Mouse (Mus musculus) limb, embryonic 10.5 days (tissue): ENCODE measurements at regions not wholly inside any gene's neighbourhood (a gene's known extent, or its start where the extent isn't known, plus 50 kb on each side); places are given as distances from the start of the nearest gene placed in this dataset.

Experiments used
- DNase-seq: peaks from one replicate; pipeline ENCODE4 v3.0.0-alpha.2; 2017; ENCODE audit warnings: low spot score
- H3K27ac ChIP-seq: fragments of 300-500 bp; sonication (generic); 2 replicates; pipeline ENCODE4 v1.5.1; 2016; ENCODE audit warnings: mild to moderate bottlenecking
- H3K27me3 ChIP-seq: fragments of 300-500 bp; sonication (generic); 2 replicates; pipeline ENCODE4 v1.6.1; 2016; ENCODE audit warnings: low read depth, mild to moderate bottlenecking; ENCODE audit not compliant: poor library complexity, severe bottlenecking
- H3K36me3 ChIP-seq: fragments of 300-500 bp; sonication (generic); 2 replicates; pipeline ENCODE4 v1.6.1; 2016; ENCODE audit warnings: mild to moderate bottlenecking, moderate library complexity
- H3K4me1 ChIP-seq: fragments of 300-500 bp; sonication (generic); 2 replicates; pipeline ENCODE4 v1.6.1; 2016
- H3K4me3 ChIP-seq: fragments of 300-500 bp; sonication (generic); 2 replicates; pipeline ENCODE4 v1.5.1; 2016; ENCODE audit warnings: mild to moderate bottlenecking, moderate library complexity
- H3K9me3 ChIP-seq: fragments of 300-500 bp; sonication (generic); replicated peaks from 2 replicates; pipeline ENCODE4 v1.6.1; 2016; ENCODE audit warnings: mild to moderate bottlenecking
- WGBS: fragments of 180-500 bp; shearing (Covaris S2); methylation state at CpG from one replicate; pipeline ENCODE4 v1.1.7; 2016; 5-methylcytosine and 5-hydroxymethylcytosine counted together

DNA sequence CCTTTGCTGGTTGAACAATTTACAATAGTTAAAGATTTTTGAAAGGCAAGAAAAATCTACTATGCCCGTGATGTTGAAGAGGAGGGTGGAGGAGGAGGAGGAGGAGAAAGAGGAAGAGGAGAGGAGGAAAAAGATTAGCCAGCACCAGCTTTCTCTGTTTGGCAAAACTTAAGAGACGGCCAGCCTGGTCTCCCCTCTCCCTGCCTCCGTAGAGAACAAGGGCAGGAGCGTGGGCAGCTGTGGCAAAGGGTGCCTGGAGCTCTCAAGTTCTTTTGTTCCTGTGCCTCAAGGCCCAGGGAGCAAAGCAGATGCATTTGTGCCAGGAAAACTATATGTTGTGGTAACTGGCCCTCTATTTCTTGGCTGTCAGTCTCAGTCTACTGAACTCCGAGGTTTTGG is 202.5 kb upstream of the Daam1 start:
- H3K9me3 ChIP-seq = no peaks in the 10 kb centered on the region
- H3K27me3 ChIP-seq = no peaks in the 10 kb centered on the region
- DNase-seq = no peak
- WGBS = 83% methylated on average over 5 of the region's 5 CpGs
- H3K36me3 ChIP-seq = no peaks in the 10 kb centered on the region
- H3K27ac ChIP-seq = 0 out of 2 replicates have a peak overlapping the region, but pooled peaks have one; percentile 30
- peaks cover 26% of the 10 kb centered on the region for H3K4me1 ChIP-seq
- H3K4me3 ChIP-seq = no peak overlapping the region

- Histone ChIP-seq H3K27ac (no peak overlapping the region), H3K9me3 (no peaks in the 10 kb centered on the region), H3K4me3 (no peak overlapping the region), H3K4me1 (peaks cover 26% of the 10 kb centered on the region), H3K36me3 (no peaks in the 10 kb centered on the region), H3K27me3 (no peaks in the 10 kb centered on the region)
- DNase-seq = no peak
- 92% methylated on average over 10 of the region's 10 CpGs for WGBS
Measured at GRCm38 (mm10) chr12:71628796-71629195, 202.1 kb upstream of the Daam1 start.

DNA sequence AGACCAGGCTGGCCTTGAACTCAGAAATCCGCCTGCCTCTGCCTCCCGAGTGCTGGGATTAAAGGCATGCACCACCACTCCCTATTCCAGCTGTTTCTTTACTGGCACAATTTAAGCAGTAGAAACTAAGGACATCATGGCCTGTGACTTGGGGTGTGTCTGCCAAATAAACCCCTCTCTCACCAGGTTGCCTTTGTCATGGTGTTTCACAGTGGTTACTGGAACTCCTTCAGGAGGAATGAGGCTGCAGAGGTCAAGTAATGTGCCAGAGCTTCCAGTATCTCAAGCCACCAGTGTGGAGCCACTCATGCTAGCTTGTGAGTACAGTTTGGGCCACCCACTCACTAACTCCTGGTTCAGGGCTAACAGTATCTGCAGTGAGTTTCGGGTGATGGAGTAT is 200.5 kb upstream of the Daam1 start:
- Histone ChIP-seq H3K4me3 (no peak overlapping the region), H3K9me3 (no peaks in the 10 kb centered on the region), H3K36me3 (no peaks in the 10 kb centered on the region), H3K27me3 (no peaks in the 10 kb centered on the region), H3K4me1 (peaks cover 13% of the 10 kb centered on the region; the same call in 1 of the 2 replicates), H3K27ac (no peak overlapping the region)
- 86% methylated on average over 3 of the region's 3 CpGs for WGBS
- no peak for DNase-seq

DNA sequence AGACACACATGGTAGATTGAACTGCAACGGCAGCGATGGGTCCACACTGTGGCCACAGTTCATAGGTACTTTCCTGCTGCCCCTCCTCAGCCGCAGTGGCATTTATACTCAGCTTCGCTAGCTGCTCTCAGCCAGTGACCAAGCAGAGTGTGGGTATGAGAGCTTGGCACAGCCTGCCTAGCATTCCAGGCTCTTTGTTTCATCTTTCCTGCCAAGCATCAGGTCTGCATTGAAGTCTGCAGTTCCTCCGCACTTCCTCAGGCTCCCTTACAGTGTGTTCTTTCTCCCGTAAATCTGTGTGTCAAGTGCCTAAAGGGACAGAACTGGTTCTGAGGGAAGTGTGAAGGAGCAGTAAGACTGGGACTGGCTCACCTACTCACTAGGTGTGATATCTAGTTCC is 194.6 kb upstream of the Daam1 start:
- 90% methylated on average over 6 of the region's 6 CpGs for WGBS
- DNase-seq = no peak
- no peak overlapping the region for H3K27ac ChIP-seq

GRCm38 (mm10) chr12:71637248-71637647 is 193.6 kb upstream of the Daam1 start:
- Histone ChIP-seq H3K36me3 (no peaks in the 10 kb centered on the region), H3K4me3 (no peak overlapping the region), H3K27ac (no peak overlapping the region), H3K9me3 (no peaks in the 10 kb centered on the region), H3K27me3 (no peaks in the 10 kb centered on the region), H3K4me1 (0 out of 2 replicates have a peak, but pooled peaks cover 2% of the 10 kb centered on the region)
- no peak for DNase-seq
- 78% methylated on average over 3 of the region's 3 CpGs for WGBS

More for the DNA sequence above, 194.6 kb upstream of the Daam1 start:
- no peaks in the 10 kb centered on the region for H3K4me1 ChIP-seq
- no peaks in the 10 kb centered on the region for H3K36me3 ChIP-seq
- no peaks in the 10 kb centered on the region for H3K9me3 ChIP-seq
- H3K4me3 ChIP-seq = no peak overlapping the region
- H3K27me3 ChIP-seq = no peaks in the 10 kb centered on the region

GRCm38 (mm10) chr12:71638246-71638645 is 192.6 kb upstream of the Daam1 start:
- H3K4me1 ChIP-seq = 0 out of 2 replicates have a peak, but pooled peaks cover 11% of the 10 kb centered on the region
- no peaks in the 10 kb centered on the region for H3K9me3 ChIP-seq
- no peak overlapping the region for H3K4me3 ChIP-seq
- 76% methylated on average over 8 of the region's 8 CpGs for WGBS
- DNase-seq = no peak
- H3K27ac ChIP-seq = no peak overlapping the region
- H3K27me3 ChIP-seq = no peaks in the 10 kb centered on the region
- no peaks in the 10 kb centered on the region for H3K36me3 ChIP-seq

- no peak for DNase-seq
- Histone ChIP-seq H3K4me1 (0 out of 2 replicates have a peak, but pooled peaks cover 11% of the 10 kb centered on the region), H3K36me3 (no peaks in the 10 kb centered on the region), H3K27me3 (no peaks in the 10 kb centered on the region), H3K27ac (no peak overlapping the region; the same call in 1 of the 2 replicates), H3K9me3 (no peaks in the 10 kb centered on the region), H3K4me3 (no peak overlapping the region)
- WGBS = 70% methylated on average over 10 of the region's 10 CpGs
Measured at GRCm38 (mm10) chr12:71640058-71640501, 190.8 kb upstream of the Daam1 start.

DNA sequence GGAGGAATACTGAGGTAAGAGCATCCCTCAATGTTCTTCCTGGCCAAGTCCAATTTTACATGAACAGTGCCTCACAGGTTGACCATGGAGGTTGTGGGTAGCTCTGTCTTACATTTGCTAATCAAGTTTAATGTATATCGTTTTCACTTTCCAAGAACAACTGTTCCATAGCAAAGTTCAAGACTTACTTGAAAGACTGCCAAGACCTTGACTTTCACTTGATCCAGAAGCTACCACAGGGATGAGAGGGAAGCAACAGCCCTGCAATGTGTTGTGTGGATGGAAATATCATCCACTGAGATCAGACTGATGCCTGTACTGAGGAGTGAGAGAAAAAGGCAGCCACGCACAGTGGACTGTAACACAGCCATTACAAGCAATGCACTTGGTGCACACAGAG is 189.4 kb upstream of the Daam1 start:
- no peak overlapping the region for H3K27ac ChIP-seq
- DNase-seq = no peak
- H3K4me1 ChIP-seq = 0 out of 2 replicates have a peak, but pooled peaks cover 11% of the 10 kb centered on the region
- WGBS = 92% methylated on average over 2 of the region's 2 CpGs
- no peaks in the 10 kb centered on the region for H3K9me3 ChIP-seq
- H3K36me3 ChIP-seq = no peaks in the 10 kb centered on the region
- no peak overlapping the region for H3K4me3 ChIP-seq
- H3K27me3 ChIP-seq = no peaks in the 10 kb centered on the region

DNA sequence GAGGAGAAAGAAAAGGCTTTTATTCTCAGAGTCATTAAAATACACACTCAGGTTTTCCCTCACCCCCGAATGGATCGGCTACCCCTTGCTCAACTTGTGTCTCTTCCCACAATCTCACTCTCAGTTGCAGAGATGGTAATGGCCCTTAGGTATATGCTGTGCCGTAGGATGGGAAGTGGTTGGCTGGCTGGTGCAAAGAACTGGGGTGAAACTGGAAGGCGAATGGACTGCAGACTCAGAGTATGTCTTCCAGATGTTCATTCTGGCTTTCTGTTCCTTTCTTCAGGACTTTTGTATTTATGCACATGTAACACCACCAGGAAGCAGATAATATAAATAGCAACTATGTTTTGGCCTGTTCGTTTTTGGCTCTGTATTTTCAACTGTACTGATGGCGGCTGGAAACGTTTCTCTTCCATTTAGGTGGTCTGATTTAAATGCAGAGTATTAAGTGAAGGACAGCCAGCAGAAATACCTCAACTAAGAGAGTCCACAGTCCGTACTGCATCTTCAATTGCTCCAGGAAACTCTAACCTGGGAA is 188.0 kb upstream of the Daam1 start:
- H3K9me3 ChIP-seq = no peaks in the 10 kb centered on the region
- 86% methylated on average over 8 of the region's 8 CpGs for WGBS
- H3K36me3 ChIP-seq = no peaks in the 10 kb centered on the region
- no peak overlapping the region for H3K4me3 ChIP-seq
- H3K27ac ChIP-seq = no peak overlapping the region
- no peak for DNase-seq
- no peaks in the 10 kb centered on the region for H3K27me3 ChIP-seq
- H3K4me1 ChIP-seq = 0 out of 2 replicates have a peak, but pooled peaks cover 11% of the 10 kb centered on the region

- no peak for DNase-seq
- Histone ChIP-seq H3K9me3 (no peaks in the 10 kb centered on the region), H3K36me3 (no peaks in the 10 kb centered on the region), H3K27ac (no peak overlapping the region), H3K4me1 (no peaks in the 10 kb centered on the region), H3K4me3 (no peak overlapping the region), H3K27me3 (no peaks in the 10 kb centered on the region)
- 51% methylated on average over 2 of the region's 2 CpGs for WGBS
Measured at GRCm38 (mm10) chr12:71651251-71651650, 179.6 kb upstream of the Daam1 start.

DNA sequence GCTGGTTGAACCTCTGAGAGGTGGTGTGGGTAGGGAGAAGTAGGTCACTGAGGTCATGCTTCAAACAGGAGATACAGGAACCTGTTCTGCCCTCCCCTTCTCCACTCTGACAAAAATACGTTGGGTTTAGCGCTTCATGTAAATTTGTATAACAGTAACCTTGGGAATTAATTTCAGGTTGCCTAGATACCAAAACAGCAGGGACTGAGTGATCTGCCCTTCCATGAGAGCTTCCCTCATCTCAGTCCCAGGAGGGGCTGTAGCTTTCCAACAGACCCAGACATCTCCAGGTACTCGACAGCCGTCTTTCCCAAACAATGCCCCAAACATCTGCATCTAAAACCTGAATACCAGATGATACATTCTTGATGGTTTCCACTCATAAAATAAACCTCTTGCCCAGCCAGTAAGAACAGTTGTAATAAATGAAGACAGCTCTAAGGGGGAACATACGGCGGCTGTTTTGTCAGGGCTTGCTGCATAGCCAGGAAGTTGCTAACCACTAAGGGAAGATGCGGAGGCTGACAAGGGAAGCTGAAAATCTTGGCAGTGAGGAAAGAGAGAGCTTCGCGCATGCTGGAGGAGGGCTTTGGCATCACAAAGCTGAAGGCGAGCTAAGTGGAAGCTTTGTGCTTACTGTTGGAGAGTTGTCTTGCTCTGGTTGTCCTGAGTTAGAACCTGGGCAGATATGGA is 137.4 kb upstream of the Daam1 start:
- DNase-seq = no peak
- H3K27ac ChIP-seq = no peak overlapping the region
- H3K4me3 ChIP-seq = no peak overlapping the region
- H3K9me3 ChIP-seq = no peaks in the 10 kb centered on the region
- no peaks in the 10 kb centered on the region for H3K4me1 ChIP-seq
- no peaks in the 10 kb centered on the region for H3K27me3 ChIP-seq
- H3K36me3 ChIP-seq = no peaks in the 10 kb centered on the region
- 89% methylated on average over 10 of the region's 10 CpGs for WGBS

- H3K27me3 ChIP-seq = no peaks in the 10 kb centered on the region
- no peak overlapping the region for H3K4me3 ChIP-seq
- 78% methylated on average over 2 of the region's 2 CpGs for WGBS
- H3K9me3 ChIP-seq = no peaks in the 10 kb centered on the region
- DNase-seq = no peak
- no peaks in the 10 kb centered on the region for H3K36me3 ChIP-seq
- H3K27ac ChIP-seq = no peak overlapping the region
- no peaks in the 10 kb centered on the region for H3K4me1 ChIP-seq
Measured at GRCm38 (mm10) chr12:71701753-71702152, 129.1 kb upstream of the Daam1 start.

GRCm38 (mm10) chr12:71702181-71702580 is 128.7 kb upstream of the Daam1 start:
- H3K4me3 ChIP-seq = no peak overlapping the region
- no peak for DNase-seq
- 78% methylated on average over 11 of the region's 11 CpGs for WGBS

More at GRCm38 (mm10) chr12:71702181-71702580, 128.7 kb upstream of the Daam1 start:
- Histone ChIP-seq H3K4me1 (no peaks in the 10 kb centered on the region), H3K27me3 (no peaks in the 10 kb centered on the region), H3K36me3 (no peaks in the 10 kb centered on the region), H3K27ac (no peak overlapping the region), H3K9me3 (no peaks in the 10 kb centered on the region)
